In the genomic region with DNA sequence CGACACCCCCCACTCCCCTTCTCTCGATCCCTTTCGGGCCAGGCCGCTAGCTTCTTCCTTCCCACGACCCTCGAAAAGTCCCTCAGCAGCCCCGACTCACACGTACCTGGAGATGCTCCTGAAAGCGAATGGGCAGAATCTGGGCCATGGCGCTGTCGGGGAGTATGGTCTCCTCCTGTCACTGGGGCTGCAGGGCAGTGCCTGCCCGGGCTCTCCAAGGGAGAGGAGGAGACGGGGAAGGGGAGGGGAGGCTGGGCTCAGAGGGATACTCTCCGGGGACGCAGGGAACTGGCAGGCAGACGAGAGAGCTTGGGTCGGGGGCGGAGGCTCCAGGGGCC, we compare ENCODE assay signal across 7 mouse cellular contexts. TPM values are rescaled to one million over a fixed set of nuclear protein-coding genes. Genes with fewer than 3 reads are reported as not detected.
DNase-seq lines count a peak whose midpoint lies in the region; ATAC-seq lines count a peak whose summit lies in the region.

No protein-coding gene starts in this region.

- H3K4me2 ChIP-seq in forebrain, embryonic 11.5 days (ENCODE audit: low read depth, low read length, severe bottlenecking) = peak overlapping the region; percentile 52
- H3K4me2 ChIP-seq in limb, embryonic 13.5 days (replicated peaks) = peak overlapping the region; percentile 96
- H3K4me2 ChIP-seq in stomach, embryonic 14.5 days (replicated peaks; ENCODE audit: low read depth, low read length) = peak overlapping the region; percentile 97; the same call in 1 of the 2 replicates

- peak overlapping the region; percentile 94 for H3K27ac ChIP-seq in forebrain, embryonic 11.5 days (ENCODE audit: low read depth, low read length)
- H3K27ac ChIP-seq in limb, embryonic 13.5 days = peak overlapping the region; percentile 96
- H3K27ac ChIP-seq in stomach, embryonic 14.5 days (ENCODE audit: low read length) = peak overlapping the region; percentile 97

- peaks cover 20% of the 10 kb centered on the region for H3K36me3 ChIP-seq in megakaryocyte, embryonic 14.5 days (replicated peaks; ENCODE audit: low read length)
- no peaks in the 10 kb centered on the region for H3K36me3 ChIP-seq in forebrain, embryonic 11.5 days (ENCODE audit: control insufficient read depth, insufficient read depth, low read length)
- H3K36me3 ChIP-seq in limb, embryonic 13.5 days = peaks cover 5% of the 10 kb centered on the region
- H3K36me3 ChIP-seq in stomach, embryonic 14.5 days (ENCODE audit: control insufficient read depth, insufficient read depth, low read length) = no peaks in the 10 kb centered on the region

- WGBS in forebrain, embryonic 11.5 days = under 1% methylated on average over 18 of the region's 18 CpGs
- WGBS in limb, embryonic 13.5 days = under 1% methylated on average over 18 of the region's 18 CpGs
- 1% methylated on average over 18 of the region's 18 CpGs for WGBS in stomach, embryonic 14.5 days

- H3K9ac ChIP-seq in forebrain, embryonic 11.5 days (ENCODE audit: low read length) = peak overlapping the region; percentile 92
- H3K9ac ChIP-seq in limb, embryonic 13.5 days = peak overlapping the region; percentile 95
- peak overlapping the region; percentile 90 for H3K9ac ChIP-seq in stomach, embryonic 14.5 days (replicated peaks; ENCODE audit: low read depth, low read length)

- no peaks in the 10 kb centered on the region for H3K27me3 ChIP-seq in megakaryocyte, embryonic 14.5 days (replicated peaks)
- no peaks in the 10 kb centered on the region for H3K27me3 ChIP-seq in forebrain, embryonic 11.5 days (ENCODE audit: control insufficient read depth, insufficient read depth, low read length)
- H3K27me3 ChIP-seq in limb, embryonic 13.5 days = no peaks in the 10 kb centered on the region
- H3K27me3 ChIP-seq in stomach, embryonic 14.5 days (ENCODE audit: control insufficient read depth, insufficient read depth, low read length) = no peaks in the 10 kb centered on the region

- H3K4me3 ChIP-seq in megakaryocyte, embryonic 14.5 days (replicated peaks) = peak overlapping the region; percentile 99
- H3K4me3 ChIP-seq in forebrain, embryonic 11.5 days (ENCODE audit: low read depth, low read length) = peak overlapping the region; percentile 97
- H3K4me3 ChIP-seq in limb, embryonic 13.5 days = peak overlapping the region; percentile 96
- H3K4me3 ChIP-seq in stomach, embryonic 14.5 days (ENCODE audit: low read depth, low read length) = peak overlapping the region; percentile 90

- no peak for DNase-seq in forebrain, embryonic 11.5 days (ENCODE audit: low spot score)
- no peak for DNase-seq in left cerebral cortex, adult 11 months (ENCODE audit: low spot score)
- no peak for DNase-seq in ovary, postnatal 10 days (ENCODE audit: low spot score)

- no peaks in the 10 kb centered on the region for H3K9me3 ChIP-seq in megakaryocyte, embryonic 14.5 days
- H3K9me3 ChIP-seq in forebrain, embryonic 11.5 days (ENCODE audit: control insufficient read depth, low read length) = no peaks in the 10 kb centered on the region
- no peaks in the 10 kb centered on the region for H3K9me3 ChIP-seq in limb, embryonic 13.5 days
- no peaks in the 10 kb centered on the region for H3K9me3 ChIP-seq in stomach, embryonic 14.5 days (ENCODE audit: control insufficient read depth, low read depth, low read length)

- no peak for ATAC-seq in megakaryocyte, adult 5-6 weeks (ENCODE audit: poor library complexity, severe bottlenecking)
- ATAC-seq in forebrain, embryonic 11.5 days (replicated peaks; ENCODE audit: low FRiP score) = no peak
- ATAC-seq in limb, embryonic 13.5 days (ENCODE audit: low FRiP score, low read depth) = no peak
- ATAC-seq in stomach, embryonic 14.5 days (ENCODE audit: insufficient number of reproducible peaks, insufficient read depth, low FRiP score, low read depth) = no peak; the same call in 1 of the 2 replicates

- H3K4me1 ChIP-seq in megakaryocyte, embryonic 14.5 days = peaks cover 61% of the 10 kb centered on the region
- H3K4me1 ChIP-seq in forebrain, embryonic 11.5 days (replicated peaks; ENCODE audit: control insufficient read depth, insufficient read depth, low read length) = no peaks in the 10 kb centered on the region
- H3K4me1 ChIP-seq in limb, embryonic 13.5 days = peaks cover 18% of the 10 kb centered on the region
- 0 out of 2 replicates have a peak, but pooled peaks cover 13% of the 10 kb centered on the region for H3K4me1 ChIP-seq in stomach, embryonic 14.5 days (ENCODE audit: control insufficient read depth, insufficient read depth, low read length)

RNA-seq across cellular contexts. Expression of gene Cltc, which starts 0.3 kb away (rescaled TPM):
- 8.7 and 11.1 TPM in 2 replicates for polyA plus RNA-seq in megakaryocyte, embryonic 14.5 days (2012; ENCODE audit: insufficient read depth, low replicate concordance)
- 272 and 311 TPM in 2 replicates for total RNA-seq in megakaryocyte, adult 5-6 weeks (2015)
- total RNA-seq in megakaryocyte, adult 5-6 weeks (2017) = 184 and 190 TPM in 2 replicates
- polyA plus RNA-seq in forebrain, embryonic 11.5 days (2014; fragmentation: Nextera tagmentation; extraction: Ambion mirVana) = 170 and 176 TPM in 2 replicates
- polyA plus RNA-seq in limb, embryonic 13.5 days (2015; fragmentation: Nextera tagmentation; extraction: Ambion mirVana) = 117 and 132 TPM in 2 replicates
- 175 and 182 TPM in 2 replicates for polyA plus RNA-seq in stomach, embryonic 14.5 days (2014; fragmentation: Nextera tagmentation; extraction: Ambion mirVana)

RNA-seq across cellular contexts. Expression of gene Dhx40, which starts 50.4 kb away (rescaled TPM):
- polyA plus RNA-seq in megakaryocyte, embryonic 14.5 days (2012; ENCODE audit: insufficient read depth, low replicate concordance) = 1.1 and 2.2 TPM in 2 replicates
- total RNA-seq in megakaryocyte, adult 5-6 weeks (2015) = 36.4 and 38.1 TPM in 2 replicates
- 42.5 and 42.8 TPM in 2 replicates for total RNA-seq in megakaryocyte, adult 5-6 weeks (2017)
- polyA plus RNA-seq in forebrain, embryonic 11.5 days (2014; fragmentation: Nextera tagmentation; extraction: Ambion mirVana) = 47.5 and 54.1 TPM in 2 replicates
- 30.0 and 30.2 TPM in 2 replicates for polyA plus RNA-seq in limb, embryonic 13.5 days (2015; fragmentation: Nextera tagmentation; extraction: Ambion mirVana)
- 22.6 and 24.8 TPM in 2 replicates for polyA plus RNA-seq in stomach, embryonic 14.5 days (2014; fragmentation: Nextera tagmentation; extraction: Ambion mirVana)
